Mouse (Mus musculus): Measurements from ENCODE around the gene Gtf3a.

- TF ChIP-seq CTCF (conservative IDR thresholded peaks at IDR 0.05 in 1 of 2, IDR thresholded peaks at IDR 0.05 in 1 of 2; ENCODE audit: low read depth in 2 of 2, low read length in 2 of 2): no peak
- TF ChIP-seq GABPA (IDR thresholded peaks at IDR 0.05; ENCODE audit: insufficient replicate concordance, low read depth, low read length): no peak
- no peak for TF ChIP-seq HCFC1 (IDR thresholded peaks at IDR 0.05; ENCODE audit: low read depth, low read length)
- TF ChIP-seq MXI1 (IDR thresholded peaks at IDR 0.05; ENCODE audit: low read depth, low read length): no peak
These were observed 26.3 kb downstream of the Gtf3a start for GRCm38 (mm10) chr5:146974781-146975123.
